Mouse (Mus musculus) midbrain, embryonic 15.5 days (tissue): ENCODE measurements around the gene Dars2. TPM values are rescaled to one million over a fixed set of nuclear protein-coding genes. Genes with fewer than 3 reads are reported as not detected.

ENCODE experiments used
- ATAC-seq: fragments of 200-750 bp; cut with Nextera tagmentation; replicated peaks from 2 replicates; pipeline ENCODE4 v1.8.0; 2017; ENCODE audit warnings: moderate TSS enrichment
- H3K27ac ChIP-seq: fragments of 300-500 bp; sonication (generic); 2 replicates; pipeline ENCODE4 v1.5.1; 2015; ENCODE audit warnings: mild to moderate bottlenecking, inconsistent platforms
- H3K27me3 ChIP-seq: fragments of 300-500 bp; sonication (generic); replicated peaks from 2 replicates; pipeline ENCODE4 v1.6.1; 2015; ENCODE audit warnings: inconsistent platforms
- H3K36me3 ChIP-seq: fragments of 300-500 bp; sonication (generic); replicated peaks from 2 replicates; pipeline ENCODE4 v1.6.1; 2015; ENCODE audit warnings: inconsistent platforms
- H3K4me1 ChIP-seq: fragments of 300-500 bp; sonication (generic); 2 replicates; pipeline ENCODE4 v1.6.1; 2015; ENCODE audit warnings: inconsistent platforms
- H3K4me2 ChIP-seq: fragments of 300-500 bp; sonication (generic); 2 replicates; pipeline ENCODE4 v1.6.1; 2015; ENCODE audit warnings: inconsistent platforms, mild to moderate bottlenecking, moderate library complexity
- H3K4me3 ChIP-seq: fragments of 300-500 bp; sonication (generic); 2 replicates; pipeline ENCODE4 v1.5.1; 2015; ENCODE audit warnings: mild to moderate bottlenecking, inconsistent platforms
- H3K9ac ChIP-seq: fragments of 300-500 bp; sonication (generic); 2 replicates; pipeline ENCODE4 v1.6.1; 2015; ENCODE audit warnings: mild to moderate bottlenecking, inconsistent platforms
- H3K9me3 ChIP-seq: fragments of 300-500 bp; sonication (generic); 2 replicates; pipeline ENCODE4 v1.6.1; 2016; ENCODE audit warnings: inconsistent platforms
- WGBS: fragments of 180-500 bp; shearing (Covaris S2); methylation state at CpG from one replicate; pipeline ENCODE4 v1.1.7; 2015; ENCODE audit warnings: mixed read lengths; 5-methylcytosine and 5-hydroxymethylcytosine counted together
- polyA plus RNA-seq: library from polyadenylated mRNA; unstranded; fragments of >200 nt; fragmentation: Nextera tagmentation; extraction: Ambion mirVana; gene quantifications from 2 replicates; pipeline ENCODE4 v1.2.1, GENCODE M21; 2015

The Dars2 gene
- polyA plus RNA-seq: 24.4 and 24.8 TPM in 2 replicates

DNA sequence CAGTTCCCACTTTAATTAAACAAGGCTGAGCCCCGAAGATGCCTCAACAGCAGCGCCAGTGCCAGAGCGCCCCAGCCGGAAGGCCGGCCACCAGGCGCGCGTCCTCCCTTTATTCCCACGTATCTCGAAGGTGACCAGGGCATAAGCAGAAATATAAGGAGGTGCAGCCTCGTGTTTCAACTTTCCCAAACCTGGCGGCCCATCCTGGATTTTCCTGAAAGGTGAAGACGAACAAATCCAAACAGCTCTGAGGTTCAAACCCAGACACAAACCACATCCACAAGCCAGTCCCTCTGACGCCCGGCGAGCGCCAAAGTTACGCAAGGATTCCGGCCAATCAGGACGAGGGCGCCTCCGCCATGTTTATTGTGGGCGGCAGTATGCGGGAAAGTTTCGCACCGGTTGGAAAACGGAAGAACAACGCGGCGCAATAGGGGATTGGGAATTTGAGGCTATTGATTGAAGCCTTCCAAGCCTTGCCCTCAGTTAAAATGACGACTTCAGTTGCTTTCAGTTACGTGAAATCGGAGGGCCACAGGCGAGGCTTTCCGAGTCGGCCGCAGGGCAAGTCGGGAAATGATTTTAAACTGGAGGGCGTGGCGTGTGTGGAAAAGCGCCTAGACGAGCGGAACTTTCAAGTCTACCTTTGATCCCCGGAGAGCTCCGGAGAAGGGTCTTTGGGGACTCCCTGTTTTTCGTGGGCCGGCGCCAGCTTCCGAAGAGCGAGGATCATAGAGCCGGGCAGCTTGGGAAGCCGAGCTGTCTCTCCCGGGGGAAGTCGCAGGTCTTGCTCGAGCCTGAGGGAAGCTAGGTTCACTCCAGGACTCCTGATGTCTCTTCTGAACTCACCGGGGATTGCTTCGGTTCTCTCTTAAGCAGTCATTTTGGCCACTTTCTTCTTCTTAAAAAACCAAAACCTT lies at the start of gene Dars2, which contains the start of gene Cenpl:
Dars2 (minus strand) TSS at position 307 of the 920 bp plus-strand sequence.
Cenpl (plus strand) TSS at position 362 of the 920 bp plus-strand sequence.
- peak; percentile 99 for ATAC-seq
- Histone ChIP-seq H3K9ac (peak within 1 kb of the TSS; percentile 74), H3K36me3 (no peaks in the 10 kb centered on the region), H3K27me3 (no peaks in the 10 kb centered on the region), H3K4me1 (peaks cover 44% of the 10 kb centered on the region), H3K4me3 (peak within 1 kb of the TSS; percentile 67), H3K27ac (peak within 1 kb of the TSS; percentile 77), H3K4me2 (peak within 1 kb of the TSS; percentile 88), H3K9me3 (no peaks in the 10 kb centered on the region)
- under 1% methylated on average over 57 of the region's 57 CpGs for WGBS

DNA sequence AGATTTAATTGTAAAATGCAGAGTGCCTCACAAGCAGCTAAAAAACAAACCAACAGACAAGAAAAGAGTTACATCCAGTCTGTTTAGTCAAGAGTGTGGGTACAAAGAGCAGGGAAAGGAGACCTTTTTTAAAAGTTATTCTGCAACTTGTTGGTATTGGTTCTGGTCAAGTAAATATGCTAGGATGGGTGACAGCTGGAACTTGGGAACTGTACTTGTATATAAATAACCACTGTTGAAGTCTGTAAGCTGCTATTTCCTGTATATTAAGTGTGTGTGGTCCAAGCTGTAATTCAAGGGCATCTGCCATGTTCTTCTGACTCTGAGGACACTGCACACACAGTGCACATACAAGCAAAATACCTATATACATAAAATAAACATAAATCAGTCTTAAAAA lies 44.1 kb upstream of the Dars2 start:
- H3K4me3 ChIP-seq: no peak overlapping the region
- no peaks in the 10 kb centered on the region for H3K27me3 ChIP-seq
- H3K4me2 ChIP-seq: no peak overlapping the region
- no peaks in the 10 kb centered on the region for H3K4me1 ChIP-seq
- no peaks in the 10 kb centered on the region for H3K9me3 ChIP-seq
- peaks cover 3% of the 10 kb centered on the region; the same call in 1 of the 2 replicates for H3K36me3 ChIP-seq
- no peak overlapping the region for H3K27ac ChIP-seq
- H3K9ac ChIP-seq: no peak overlapping the region
- no peak for ATAC-seq

DNA sequence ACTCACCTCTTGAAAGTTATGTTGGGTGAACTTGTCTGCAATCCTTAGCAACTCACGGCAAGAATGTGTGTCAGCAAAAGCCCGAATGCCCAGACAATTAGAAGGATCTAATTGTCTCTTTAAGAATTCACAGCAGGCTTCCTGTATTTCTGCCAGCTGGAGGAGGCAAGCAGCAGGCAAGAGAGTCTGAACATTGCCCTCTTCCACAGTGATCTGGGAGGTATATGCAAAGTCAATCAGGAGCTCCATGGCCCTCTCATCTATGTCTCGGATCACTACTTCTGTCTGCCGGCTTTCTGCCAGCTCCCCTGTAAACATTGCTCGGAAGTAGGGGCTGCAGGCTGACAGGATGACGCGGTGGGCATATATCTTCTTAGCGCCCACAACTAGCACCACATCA lies 38.8 kb upstream of the Dars2 start:
- ATAC-seq: no peak
- no peak overlapping the region for H3K9ac ChIP-seq
- peaks cover 14% of the 10 kb centered on the region for H3K36me3 ChIP-seq
- no peaks in the 10 kb centered on the region for H3K9me3 ChIP-seq
- 89% methylated on average over 8 of the region's 8 CpGs for WGBS
- no peaks in the 10 kb centered on the region for H3K27me3 ChIP-seq
- no peaks in the 10 kb centered on the region for H3K4me1 ChIP-seq
- H3K4me3 ChIP-seq: no peak overlapping the region
- H3K4me2 ChIP-seq: no peak overlapping the region
- H3K27ac ChIP-seq: no peak overlapping the region

DNA sequence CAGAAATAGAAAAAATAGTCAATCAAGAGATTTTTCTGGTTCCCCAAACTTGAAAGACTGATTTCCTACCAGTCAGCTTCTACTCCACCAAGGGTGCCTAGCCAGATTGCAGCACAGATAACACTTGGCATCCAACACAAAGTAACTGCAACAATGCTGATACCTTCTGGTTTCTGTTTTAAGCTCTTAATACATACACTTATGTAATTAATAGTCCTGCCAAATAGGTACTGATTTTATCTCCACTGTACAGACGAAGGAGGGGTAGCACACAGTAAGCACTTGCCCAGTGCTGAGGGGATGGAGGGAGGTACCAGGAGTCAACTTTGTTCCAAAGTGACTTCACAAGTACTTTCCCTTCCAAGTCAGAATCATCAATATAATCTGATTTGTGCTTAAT lies 33.4 kb upstream of the Dars2 start:
- Histone ChIP-seq H3K27me3 (no peaks in the 10 kb centered on the region), H3K4me3 (no peak overlapping the region), H3K4me1 (no peaks in the 10 kb centered on the region), H3K9me3 (no peaks in the 10 kb centered on the region), H3K27ac (no peak overlapping the region), H3K9ac (no peak overlapping the region), H3K4me2 (no peak overlapping the region), H3K36me3 (peaks cover 8% of the 10 kb centered on the region)
- 92% methylated on average over 1 of the region's 1 CpGs for WGBS
- no peak for ATAC-seq

DNA sequence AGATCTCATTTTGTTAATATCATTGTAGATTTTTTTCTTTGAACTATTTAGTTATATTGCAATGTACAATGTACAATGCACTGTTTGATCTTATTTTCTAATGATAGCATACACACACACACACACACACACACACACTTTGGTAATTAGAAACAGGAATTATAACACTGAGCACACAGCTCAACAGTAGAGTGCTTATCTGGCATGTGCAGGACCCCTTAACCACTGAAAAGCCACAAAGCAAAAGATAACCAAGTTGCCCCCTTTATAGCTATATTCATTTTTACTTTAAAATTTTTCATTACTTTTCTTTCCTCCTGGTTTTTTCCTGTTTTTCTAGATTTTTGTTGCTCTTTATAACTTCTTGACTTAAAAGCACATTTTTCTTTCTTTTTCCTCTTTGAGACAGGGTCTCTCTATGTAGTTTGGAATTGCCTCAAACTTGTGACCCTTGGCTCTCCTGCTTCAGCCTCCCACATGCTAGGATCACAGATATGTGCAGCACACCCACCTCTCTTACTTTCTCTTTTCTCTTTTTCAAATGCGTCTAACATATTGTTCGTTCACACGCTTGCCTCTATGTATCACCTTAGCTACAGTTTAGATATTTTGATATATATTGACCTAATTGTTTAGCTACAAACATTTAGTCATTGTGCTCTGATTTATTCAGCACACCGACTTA lies 29.4 kb upstream of the Dars2 start:
- Histone ChIP-seq H3K36me3 (peaks cover 12% of the 10 kb centered on the region), H3K27ac (no peak overlapping the region), H3K9ac (no peak overlapping the region), H3K9me3 (no peaks in the 10 kb centered on the region), H3K4me2 (no peak overlapping the region), H3K4me3 (no peak overlapping the region), H3K4me1 (no peaks in the 10 kb centered on the region), H3K27me3 (no peaks in the 10 kb centered on the region)
- 97% methylated on average over 4 of the region's 4 CpGs for WGBS
- no peak for ATAC-seq

DNA sequence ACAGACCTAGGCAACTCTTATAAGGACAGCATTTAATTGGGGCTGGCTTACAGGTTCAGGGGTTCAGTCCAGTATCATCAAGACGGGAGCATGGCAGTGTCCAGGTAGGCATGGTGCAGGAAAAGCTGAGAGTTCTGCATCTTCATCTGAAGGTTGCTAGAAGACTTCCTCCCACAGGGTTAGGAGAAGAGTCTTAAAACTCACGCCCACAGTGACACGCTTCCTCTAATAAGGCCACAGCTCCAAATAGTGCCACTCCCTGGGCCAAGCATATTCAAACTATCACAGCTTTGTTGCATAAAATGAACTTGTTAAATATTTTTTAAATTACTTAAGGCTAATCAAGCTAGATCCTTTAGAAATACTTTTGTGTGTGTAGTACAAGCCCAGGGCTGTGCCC lies 6.8 kb upstream of the Dars2 start:
- no peaks in the 10 kb centered on the region for H3K9me3 ChIP-seq
- ATAC-seq: no peak
- peaks cover 19% of the 10 kb centered on the region for H3K4me1 ChIP-seq
- 96% methylated on average over 3 of the region's 3 CpGs for WGBS
- no peak overlapping the region for H3K9ac ChIP-seq
- no peak overlapping the region for H3K27ac ChIP-seq
- H3K4me2 ChIP-seq: no peak overlapping the region
- no peaks in the 10 kb centered on the region for H3K36me3 ChIP-seq
- H3K4me3 ChIP-seq: no peak overlapping the region
- H3K27me3 ChIP-seq: no peaks in the 10 kb centered on the region

DNA sequence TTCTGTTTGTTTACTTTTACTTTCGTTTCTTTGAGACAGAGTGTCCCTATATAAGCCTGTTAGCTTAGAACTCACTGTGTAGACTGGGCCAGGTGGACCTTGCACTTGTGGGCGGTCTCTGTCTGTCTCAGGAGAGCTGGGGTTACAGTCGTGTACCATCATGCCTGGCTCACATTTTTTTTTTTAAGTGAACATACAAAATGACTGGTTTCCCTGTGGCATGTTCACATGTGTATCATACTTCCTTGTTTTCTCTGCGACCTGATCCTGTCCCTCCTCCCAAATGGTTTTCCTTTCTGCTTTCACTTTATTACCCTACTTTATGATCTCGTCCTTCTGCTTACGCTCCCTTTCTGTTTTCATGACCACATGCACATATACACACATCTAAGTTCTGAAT lies 5.8 kb upstream of the Dars2 start:
- no peaks in the 10 kb centered on the region for H3K9me3 ChIP-seq
- H3K36me3 ChIP-seq: no peaks in the 10 kb centered on the region
- 92% methylated on average over 6 of the region's 6 CpGs for WGBS
- no peak overlapping the region for H3K27ac ChIP-seq
- H3K9ac ChIP-seq: no peak overlapping the region
- peaks cover 29% of the 10 kb centered on the region for H3K4me1 ChIP-seq
- no peak overlapping the region for H3K4me3 ChIP-seq
- no peak overlapping the region for H3K4me2 ChIP-seq
- no peak for ATAC-seq
- no peaks in the 10 kb centered on the region for H3K27me3 ChIP-seq

DNA sequence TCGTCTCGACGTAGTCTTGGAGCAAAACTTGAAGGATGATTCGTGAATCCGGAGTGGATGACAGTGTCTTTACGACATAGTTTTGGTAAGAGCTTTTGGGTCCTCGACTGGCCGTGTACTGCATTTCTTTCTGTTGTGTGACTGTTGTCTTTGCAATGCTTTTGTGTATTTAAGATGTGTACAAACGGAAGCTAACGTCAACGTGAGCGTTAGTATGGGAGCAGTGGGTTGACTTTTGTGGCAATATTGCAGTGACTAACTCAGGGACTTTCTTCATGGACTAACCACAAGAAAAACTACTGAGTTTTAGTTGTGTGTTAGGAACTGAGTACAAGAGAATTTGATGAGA lies 788 bp upstream of the Dars2 start:
- peak overlapping the region; percentile 67 for H3K4me3 ChIP-seq
- peak overlapping the region; percentile 56 for H3K9ac ChIP-seq
- H3K9me3 ChIP-seq: no peaks in the 10 kb centered on the region
- WGBS: under 1% methylated on average over 12 of the region's 12 CpGs
- H3K4me2 ChIP-seq: peak overlapping the region; percentile 67
- peaks cover 44% of the 10 kb centered on the region for H3K4me1 ChIP-seq
- H3K36me3 ChIP-seq: no peaks in the 10 kb centered on the region
- no peak for ATAC-seq
- H3K27ac ChIP-seq: no peak overlapping the region
- H3K27me3 ChIP-seq: no peaks in the 10 kb centered on the region

DNA sequence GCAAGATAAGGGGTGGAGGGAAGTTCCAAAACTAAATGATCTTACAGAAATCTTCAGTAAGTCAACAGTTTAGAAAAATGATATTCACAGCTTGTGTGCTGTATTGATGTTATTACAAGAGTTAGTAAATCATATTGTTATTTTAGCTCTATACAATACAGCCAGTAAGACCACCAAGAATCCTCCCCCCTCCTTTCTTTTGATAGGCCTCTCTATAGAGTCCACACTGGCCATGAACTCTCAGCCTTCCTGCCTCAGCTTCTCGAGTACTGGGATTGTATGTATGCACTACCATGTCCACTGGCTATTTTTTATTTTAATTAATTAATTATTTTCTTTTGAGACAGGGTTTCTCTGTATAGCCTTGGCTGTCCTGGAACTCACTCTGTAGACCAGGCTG lies 7.1 kb downstream of the Dars2 start:
- WGBS: 94% methylated on average over 1 of the region's 1 CpGs

DNA sequence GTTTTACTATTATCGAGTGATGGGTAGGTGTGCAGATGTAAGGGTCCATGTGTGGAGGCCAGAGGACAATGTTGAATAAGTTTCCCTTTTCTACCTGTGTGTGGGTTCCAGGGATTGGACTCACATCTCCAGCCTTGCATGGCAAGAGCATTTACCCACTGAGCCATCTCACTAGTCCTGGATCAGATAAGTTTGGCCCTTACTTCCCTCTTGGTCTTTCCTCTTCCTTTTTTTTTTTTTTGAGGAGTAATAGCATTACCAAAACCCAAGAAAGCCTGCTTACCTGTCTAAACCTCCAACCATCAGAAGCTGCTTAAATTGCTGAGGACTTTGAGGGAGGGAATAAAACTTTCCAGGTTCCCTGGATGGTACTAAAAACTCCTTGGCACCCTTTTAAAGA lies 13.3 kb downstream of the Dars2 start:
- no peak for ATAC-seq
- no peak overlapping the region for H3K4me2 ChIP-seq
- H3K4me1 ChIP-seq: no peaks in the 10 kb centered on the region
- no peak overlapping the region for H3K4me3 ChIP-seq
- no peak overlapping the region for H3K9ac ChIP-seq
- WGBS: 98% methylated on average over 1 of the region's 1 CpGs
- H3K27ac ChIP-seq: no peak overlapping the region
- H3K36me3 ChIP-seq: peaks cover 18% of the 10 kb centered on the region; the same call in 1 of the 2 replicates
- no peaks in the 10 kb centered on the region for H3K27me3 ChIP-seq
- no peaks in the 10 kb centered on the region for H3K9me3 ChIP-seq

More for the DNA sequence above, 7.1 kb downstream of the Dars2 start:
- Histone ChIP-seq H3K9ac (no peak overlapping the region), H3K27ac (no peak overlapping the region), H3K27me3 (no peaks in the 10 kb centered on the region), H3K4me1 (0 out of 2 replicates have a peak, but pooled peaks cover 3% of the 10 kb centered on the region), H3K36me3 (0 out of 2 replicates have a peak, but pooled peaks cover 4% of the 10 kb centered on the region), H3K9me3 (no peaks in the 10 kb centered on the region), H3K4me2 (no peak overlapping the region), H3K4me3 (no peak overlapping the region)
- no peak for ATAC-seq

DNA sequence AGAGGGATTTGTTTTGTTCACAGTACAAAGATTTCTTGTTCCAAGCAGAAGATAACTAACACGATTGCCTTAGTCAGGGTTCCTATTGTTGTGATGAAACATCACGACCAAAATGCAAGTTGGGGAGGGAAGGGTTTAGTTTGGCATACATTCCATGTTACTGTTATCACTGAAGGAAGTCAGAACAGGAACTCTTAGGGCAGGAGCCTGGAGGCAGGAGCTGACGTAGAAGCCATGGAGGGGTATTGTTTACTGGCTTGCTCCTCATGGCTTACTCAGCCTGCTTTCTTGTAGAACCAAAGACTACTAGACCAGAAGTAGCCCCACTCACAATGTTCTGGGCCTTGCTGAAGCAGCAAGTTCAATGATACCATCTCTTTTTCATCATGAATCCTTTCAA lies 23.5 kb downstream of the Dars2 start:
- WGBS: 89% methylated on average over 3 of the region's 3 CpGs
- Histone ChIP-seq H3K9me3 (no peaks in the 10 kb centered on the region), H3K9ac (no peak overlapping the region), H3K36me3 (peaks cover 30% of the 10 kb centered on the region; the same call in 1 of the 2 replicates), H3K4me3 (no peak overlapping the region), H3K27ac (no peak overlapping the region), H3K4me2 (no peak overlapping the region), H3K4me1 (no peaks in the 10 kb centered on the region), H3K27me3 (no peaks in the 10 kb centered on the region)
- no peak for ATAC-seq

DNA sequence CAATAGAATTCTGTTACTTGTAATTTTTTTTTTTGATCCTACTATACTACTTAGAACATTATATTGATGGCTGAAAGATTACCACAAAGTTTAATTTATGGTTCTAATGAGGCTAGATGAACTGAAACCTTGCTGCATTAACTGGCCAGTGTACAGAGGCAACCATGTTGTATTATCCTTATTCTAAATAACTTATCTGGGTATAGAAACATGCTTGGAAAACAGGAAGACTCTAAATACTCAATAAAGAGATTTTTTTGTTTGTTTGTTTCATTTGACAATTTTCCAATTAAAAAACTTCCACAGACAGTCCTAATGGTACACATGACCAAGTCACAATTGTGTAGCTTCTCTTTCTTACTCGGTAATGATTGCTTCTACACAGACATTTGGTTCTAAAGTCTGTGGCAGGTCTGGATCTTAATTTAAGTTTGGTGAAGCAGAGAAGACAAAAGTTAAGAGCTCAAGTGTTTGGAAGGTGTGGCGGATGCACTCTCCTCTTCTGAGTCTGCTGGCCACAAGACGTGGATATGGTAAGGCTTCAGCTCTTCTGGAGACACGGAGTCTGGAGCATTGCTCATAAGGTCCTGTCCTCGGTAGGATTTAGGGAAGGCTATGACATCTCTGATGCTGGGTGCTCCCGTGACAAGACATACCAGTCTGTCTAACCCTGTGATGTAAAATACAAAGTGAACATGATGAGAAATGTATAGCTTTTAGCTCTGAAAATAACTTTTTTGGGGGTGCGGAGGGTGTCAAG lies 29.0 kb downstream of the Dars2 start:
- no peak for ATAC-seq
- no peaks in the 10 kb centered on the region for H3K9me3 ChIP-seq
- H3K4me2 ChIP-seq: no peak overlapping the region
- H3K4me3 ChIP-seq: no peak overlapping the region
- H3K4me1 ChIP-seq: peaks cover 25% of the 10 kb centered on the region
- H3K27me3 ChIP-seq: no peaks in the 10 kb centered on the region
- no peak overlapping the region for H3K27ac ChIP-seq
- H3K36me3 ChIP-seq: peaks cover 38% of the 10 kb centered on the region; the same call in 1 of the 2 replicates
- 90% methylated on average over 7 of the region's 7 CpGs for WGBS
- H3K9ac ChIP-seq: no peak overlapping the region
